Mouse (Mus musculus) megakaryocyte progenitor cell, adult 5-6 weeks (primary cell): ENCODE measurements around the gene Crim1. TPM values are rescaled to one million over a fixed set of nuclear protein-coding genes. Genes with fewer than 3 reads are reported as not detected.

Experiments used
- ATAC-seq: replicated peaks from 2 replicates; pipeline ENCODE4 v1.8.0; 2016; ENCODE audit warnings: mild to moderate bottlenecking, moderate TSS enrichment, inconsistent platforms; ENCODE audit not compliant: poor library complexity
- total RNA-seq, 2 experiments: library from RNA; stranded (forward) in 1 of 2; stranded (reverse) in 1 of 2; fragments of 157-497, 149-512 nt in 1 of 2; fragments of 200-1000 nt in 1 of 2; gene quantifications; 2 replicates each; pipeline versions ENCODE4 v1.2.3 to v1.2.4; 2015 to 2017

The Crim1 gene
- total RNA-seq (2015) (1.2 and 2.1 TPM in 2 replicates), total RNA-seq (2017) (0.79 and 1.3 TPM in 2 replicates)

GRCm38 (mm10) chr17:78199626-78200560, at the start of gene Crim1:
TSS of gene Crim1 (plus strand) at chr17:78200248.
- peak; percentile 45 for ATAC-seq

- ATAC-seq = no peak
Observed at GRCm38 (mm10) chr17:78151479-78152282, 48.4 kb upstream of the Crim1 start.

- ATAC-seq = peak; percentile 87
Observed at GRCm38 (mm10) chr17:78163278-78163677, 36.8 kb upstream of the Crim1 start.

- peak; percentile 51 for ATAC-seq
Observed at GRCm38 (mm10) chr17:78163724-78164236, 36.3 kb upstream of the Crim1 start.

GRCm38 (mm10) chr17:78165855-78166254, 34.2 kb upstream of the Crim1 start:
- peak; percentile 47; the same call in 1 of the 2 replicates for ATAC-seq

- ATAC-seq = no peak
Observed at GRCm38 (mm10) chr17:78166566-78166965, 33.5 kb upstream of the Crim1 start.

GRCm38 (mm10) chr17:78172371-78172770, 27.7 kb upstream of the Crim1 start:
- no peak for ATAC-seq

GRCm38 (mm10) chr17:78180766-78181165, 19.3 kb upstream of the Crim1 start:
- ATAC-seq = no peak

GRCm38 (mm10) chr17:78196184-78196583, 3.9 kb upstream of the Crim1 start:
- ATAC-seq = no peak

GRCm38 (mm10) chr17:78197111-78197510, 2.9 kb upstream of the Crim1 start:
- peak; percentile 47 for ATAC-seq

GRCm38 (mm10) chr17:78198140-78198539, 1.9 kb upstream of the Crim1 start:
- ATAC-seq = no peak

GRCm38 (mm10) chr17:78198820-78199219, 1.2 kb upstream of the Crim1 start:
- ATAC-seq = no peak

- no peak for ATAC-seq
Observed at GRCm38 (mm10) chr17:78199231-78199625, 820 bp upstream of the Crim1 start.

GRCm38 (mm10) chr17:78200561-78201220, 643 bp downstream of the Crim1 start:
- peak; percentile 42 for ATAC-seq

GRCm38 (mm10) chr17:78201221-78202058, 1.4 kb downstream of the Crim1 start:
- ATAC-seq = peak; percentile 37

- no peak for ATAC-seq
Observed at GRCm38 (mm10) chr17:78202221-78202620, 2.2 kb downstream of the Crim1 start.

GRCm38 (mm10) chr17:78202756-78203155, 2.7 kb downstream of the Crim1 start:
- ATAC-seq = no peak

- ATAC-seq = no peak
Observed at GRCm38 (mm10) chr17:78203478-78203877, 3.4 kb downstream of the Crim1 start.

- ATAC-seq = no peak
Observed at GRCm38 (mm10) chr17:78206421-78206820, 6.4 kb downstream of the Crim1 start.

- ATAC-seq = no peak
Observed at GRCm38 (mm10) chr17:78207246-78207645, 7.2 kb downstream of the Crim1 start.
